Mouse (Mus musculus) spleen, adult 2 months (tissue): ENCODE results near the gene 1700029J07Rik. TPM values are rescaled to one million over a fixed set of nuclear protein-coding genes. Genes with fewer than 3 reads are reported as not detected.

ENCODE experiments used
- DNase-seq, 2 experiments: peaks; one replicate each; pipeline versions ENCODE4 v3.0.0 to v3.0.0-alpha.2; 2012 to 2021; ENCODE audit warnings: low spot score in 2 of 2, low read depth in 1 of 2
- H3K27ac ChIP-seq: fragments of 200-500 bp; 2 replicates; pipeline ENCODE4 v1.5.1; 2012; ENCODE audit warnings: low read length, inconsistent platforms; ENCODE audit not compliant: insufficient read depth
- H3K27me3 ChIP-seq: fragments of 200-500 bp; 2 replicates; pipeline ENCODE4 v1.6.1; 2012; ENCODE audit warnings: mild to moderate bottlenecking, moderate library complexity, low read length, inconsistent platforms; ENCODE audit not compliant: control insufficient read depth, insufficient read depth
- H3K36me3 ChIP-seq: fragments of 200-500 bp; 2 replicates; pipeline ENCODE4 v1.6.1; 2012; ENCODE audit warnings: mild to moderate bottlenecking, low read length, inconsistent platforms; ENCODE audit not compliant: control insufficient read depth, insufficient read depth
- H3K4me1 ChIP-seq: fragments of 200-500 bp; 2 replicates; pipeline ENCODE4 v1.6.1; 2011; ENCODE audit warnings: inconsistent platforms; ENCODE audit not compliant: control insufficient read depth, insufficient read depth, insufficient read length
- H3K4me3 ChIP-seq: fragments of 200-500 bp; 2 replicates; pipeline ENCODE4 v1.5.1; 2011; ENCODE audit warnings: mild to moderate bottlenecking, inconsistent platforms; ENCODE audit not compliant: insufficient read depth, insufficient read length; ENCODE audit errors: extremely low read depth
- CTCF ChIP-seq: fragments of 200-500 bp; IDR thresholded peaks from 2 replicates; pipeline ENCODE4 v1.5.1; 2011; ENCODE audit warnings: mild to moderate bottlenecking, inconsistent platforms; ENCODE audit not compliant: insufficient read depth, insufficient read length, insufficient replicate concordance; ENCODE audit errors: extremely low read depth
- POLR2A ChIP-seq: fragments of 200-500 bp; IDR thresholded peaks from 2 replicates; pipeline ENCODE4 v1.6.1; 2011; ENCODE audit warnings: low read depth, low read length, inconsistent platforms
- WGBS: fragments of 180-500 bp; shearing (Covaris S2); methylation state at CpG from one replicate; pipeline ENCODE4 v1.1.7; 2018; 5-methylcytosine and 5-hydroxymethylcytosine counted together
- polyA plus RNA-seq: library from polyadenylated mRNA; depleted of rRNA; stranded (reverse); fragments of >200 nt; gene quantifications from 2 replicates; pipeline ENCODE4 v1.2.3, GENCODE M21; 2012

Gene 1700029J07Rik
- polyA plus RNA-seq, 1 experiment: 0.20 TPM

- TF ChIP-seq POLR2A: no peak
- TF ChIP-seq CTCF: no peak
- Histone ChIP-seq H3K36me3 (no peaks in the 10 kb centered on the region), H3K4me1 (no peaks in the 10 kb centered on the region), H3K4me3 (no peak overlapping the region), H3K27ac (no peak overlapping the region), H3K27me3 (no peaks in the 10 kb centered on the region)
- WGBS: 91% methylated on average over 4 of the region's 4 CpGs
- DNase-seq: no peak
Observed at GRCm38 (mm10) chr8:45946283-45946682, 28.8 kb downstream of the 1700029J07Rik start.

- H3K4me3 ChIP-seq: no peak overlapping the region
- H3K27ac ChIP-seq: no peak overlapping the region
- H3K36me3 ChIP-seq: no peaks in the 10 kb centered on the region
- 88% methylated on average over 9 of the region's 9 CpGs for WGBS
- no peak for TF ChIP-seq CTCF
- TF ChIP-seq POLR2A: no peak
- no peak for DNase-seq
- no peaks in the 10 kb centered on the region for H3K27me3 ChIP-seq
- no peaks in the 10 kb centered on the region for H3K4me1 ChIP-seq
Observed at GRCm38 (mm10) chr8:45936986-45937385, 38.1 kb downstream of the 1700029J07Rik start.

- WGBS: 2% methylated on average over 23 of the region's 23 CpGs
- Histone ChIP-seq H3K4me3 (no peak within 1 kb of the TSS), H3K36me3 (no peaks in the 10 kb centered on the region), H3K27me3 (no peaks in the 10 kb centered on the region), H3K4me1 (no peaks in the 10 kb centered on the region), H3K27ac (no peak within 1 kb of the TSS)
- peak; percentile 67 to 93 for DNase-seq
- TF ChIP-seq POLR2A (no peak), CTCF (peak; percentile 100)
Observed at GRCm38 (mm10) chr8:45934582-45935014, 40.5 kb downstream of the 1700029J07Rik start, which contains the start of gene Ccdc110. TSS of gene Ccdc110 (plus strand) at chr8:45934619.

- Histone ChIP-seq H3K4me1 (no peaks in the 10 kb centered on the region), H3K27me3 (no peaks in the 10 kb centered on the region), H3K36me3 (no peaks in the 10 kb centered on the region), H3K27ac (no peak overlapping the region), H3K4me3 (no peak overlapping the region)
- DNase-seq: no peak
- WGBS: 96% methylated on average over 7 of the region's 7 CpGs
- TF ChIP-seq POLR2A: no peak
- no peak for TF ChIP-seq CTCF
Observed at GRCm38 (mm10) chr8:45922116-45922515, 52.9 kb downstream of the 1700029J07Rik start.

GRCm38 (mm10) chr8:45920392-45920791 is 54.7 kb downstream of the 1700029J07Rik start:
- WGBS: 87% methylated on average over 7 of the region's 7 CpGs

GRCm38 (mm10) chr8:45918891-45919290 is 56.2 kb downstream of the 1700029J07Rik start:
- 87% methylated on average over 15 of the region's 15 CpGs for WGBS
- H3K4me3 ChIP-seq: no peak overlapping the region
- no peak overlapping the region for H3K27ac ChIP-seq
- TF ChIP-seq POLR2A: no peak
- no peak for TF ChIP-seq CTCF
- DNase-seq: no peak
- no peaks in the 10 kb centered on the region for H3K36me3 ChIP-seq
- H3K27me3 ChIP-seq: no peaks in the 10 kb centered on the region
- H3K4me1 ChIP-seq: no peaks in the 10 kb centered on the region

More at GRCm38 (mm10) chr8:45920392-45920791, 54.7 kb downstream of the 1700029J07Rik start:
- no peaks in the 10 kb centered on the region for H3K4me1 ChIP-seq
- H3K4me3 ChIP-seq: no peak overlapping the region
- no peak for DNase-seq
- no peak overlapping the region for H3K27ac ChIP-seq
- H3K27me3 ChIP-seq: no peaks in the 10 kb centered on the region
- no peaks in the 10 kb centered on the region for H3K36me3 ChIP-seq
- TF ChIP-seq CTCF: no peak
- no peak for TF ChIP-seq POLR2A

GRCm38 (mm10) chr8:45917040-45917679 is 57.9 kb downstream of the 1700029J07Rik start:
- H3K27ac ChIP-seq: no peak overlapping the region; the same call in 1 of the 2 replicates
- no peak for DNase-seq
- 87% methylated on average over 20 of the region's 20 CpGs for whole genome bisulfite sequencing
- H3K4me3 ChIP-seq: no peak overlapping the region
- H3K4me1 ChIP-seq: no peaks in the 10 kb centered on the region
- H3K36me3 ChIP-seq: no peaks in the 10 kb centered on the region
- H3K27me3 ChIP-seq: no peaks in the 10 kb centered on the region
- TF ChIP-seq POLR2A (no peak), CTCF (no peak)
